Mouse (Mus musculus): Measurements from ENCODE around the gene Stpg1.

Gene Stpg1

DNA sequence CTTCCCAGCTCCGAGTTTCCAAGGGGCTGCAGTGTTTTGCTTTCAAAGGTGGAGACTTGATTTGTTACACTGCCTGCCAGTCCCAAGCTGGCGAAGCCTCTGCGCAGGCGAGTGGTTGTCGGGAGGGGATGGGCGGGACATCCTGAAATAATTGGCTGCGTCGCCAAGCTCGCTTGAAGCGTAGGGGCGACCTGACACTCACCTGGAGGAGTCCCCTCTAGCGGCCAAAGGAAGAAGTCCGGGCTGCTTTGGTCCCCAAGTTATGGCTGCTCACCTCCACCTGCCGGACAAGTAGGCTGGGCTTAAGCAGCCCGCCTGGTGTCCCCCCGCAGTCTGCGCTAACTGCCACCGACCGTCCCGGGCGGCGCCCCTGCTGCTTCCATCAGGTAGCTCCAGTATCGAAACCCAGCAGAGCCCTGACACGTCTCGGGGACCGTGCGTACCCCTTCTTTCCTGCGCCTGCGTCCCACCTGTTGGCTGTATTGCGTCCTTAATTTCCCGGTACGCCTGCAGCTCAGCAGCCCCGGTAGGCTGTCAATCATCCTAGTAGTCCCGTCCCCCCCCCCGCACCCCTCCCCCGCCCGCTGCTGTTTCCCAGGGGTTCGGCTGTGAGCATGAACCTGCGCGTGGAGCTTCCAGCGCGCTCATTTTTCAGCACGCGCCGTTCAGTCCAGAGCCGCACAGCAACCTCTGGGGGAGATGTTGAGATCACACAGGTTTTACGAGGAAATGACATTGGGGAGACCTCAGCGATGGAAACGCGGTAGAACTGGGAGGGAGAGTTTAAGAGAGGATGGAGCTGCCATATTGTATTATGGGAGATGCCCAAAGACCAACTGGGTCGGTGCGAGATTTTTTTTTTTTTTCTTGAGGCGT lies at the start of gene Stpg1, which contains the start of gene Nipal3:
Gene Stpg1, plus strand, starts transcription at position 270 of the 876 bp plus-strand sequence.
Gene Nipal3, minus strand, starts transcription at position 518 of the 876 bp plus-strand sequence.
- peak; percentile 99 for DNase-seq (ENCODE audit: low read depth, low spot score)

DNA sequence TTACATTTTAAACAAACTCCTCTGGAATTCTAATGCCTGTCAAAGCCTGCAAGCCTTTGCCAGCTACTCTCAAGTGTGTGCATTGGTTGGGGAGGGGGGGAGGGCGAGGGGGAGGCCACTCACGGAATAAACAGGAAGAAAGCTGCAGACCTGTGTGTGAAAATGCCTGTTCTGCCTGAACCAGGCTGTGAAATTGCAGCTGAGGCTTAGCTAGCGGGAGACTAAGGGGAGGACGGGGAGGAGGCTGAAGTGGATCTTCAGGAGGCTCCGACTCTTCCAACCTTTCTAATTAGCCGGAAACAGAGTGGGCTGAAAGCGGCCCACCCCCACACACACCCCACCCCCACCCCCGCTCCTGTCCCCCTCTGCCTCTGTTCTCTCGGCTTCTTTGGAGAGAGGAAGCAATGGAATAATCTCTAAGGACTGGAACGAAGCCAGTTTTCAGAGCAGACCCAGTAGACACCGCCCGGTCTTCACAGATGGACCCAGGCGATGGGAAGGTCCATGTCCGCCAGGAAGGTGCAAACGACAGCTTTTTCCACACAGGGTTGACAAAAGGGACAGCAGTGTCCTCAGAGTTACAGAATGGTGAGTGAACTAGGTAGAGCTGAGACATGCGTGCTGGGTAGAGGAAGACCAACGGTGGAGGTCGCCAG lies 43.1 kb upstream of the Stpg1 start:
- no peak for DNase-seq (ENCODE audit: low read depth, low spot score)

DNA sequence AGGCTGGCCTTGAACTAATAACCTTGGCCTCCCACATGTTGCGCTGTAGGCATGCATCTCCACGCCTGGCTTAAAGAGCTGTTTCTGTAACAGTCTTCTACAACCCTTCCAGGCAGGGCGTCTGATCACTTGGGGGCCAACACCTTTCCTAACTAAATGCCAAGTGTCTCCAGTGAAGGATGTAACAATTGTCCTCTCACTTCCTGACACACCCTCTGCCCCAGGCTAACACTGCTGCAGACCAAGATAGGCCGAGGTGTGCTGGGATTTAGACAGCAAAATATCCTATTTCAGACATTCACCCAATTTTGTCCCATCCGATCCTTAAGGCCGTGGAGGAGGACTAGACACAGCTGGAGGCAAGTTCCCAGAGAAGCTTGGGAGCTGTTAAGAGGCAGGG lies 41.4 kb upstream of the Stpg1 start:
- DNase-seq (ENCODE audit: low read depth, low spot score) = no peak

- no peak for DNase-seq (ENCODE audit: low read depth, low spot score)
Measured at GRCm38 (mm10) chr4:135453572-135453971, 41.0 kb upstream of the Stpg1 start.

- no peak for DNase-seq (ENCODE audit: low read depth, low spot score)
Measured at GRCm38 (mm10) chr4:135463406-135463805, 31.2 kb upstream of the Stpg1 start.

DNA sequence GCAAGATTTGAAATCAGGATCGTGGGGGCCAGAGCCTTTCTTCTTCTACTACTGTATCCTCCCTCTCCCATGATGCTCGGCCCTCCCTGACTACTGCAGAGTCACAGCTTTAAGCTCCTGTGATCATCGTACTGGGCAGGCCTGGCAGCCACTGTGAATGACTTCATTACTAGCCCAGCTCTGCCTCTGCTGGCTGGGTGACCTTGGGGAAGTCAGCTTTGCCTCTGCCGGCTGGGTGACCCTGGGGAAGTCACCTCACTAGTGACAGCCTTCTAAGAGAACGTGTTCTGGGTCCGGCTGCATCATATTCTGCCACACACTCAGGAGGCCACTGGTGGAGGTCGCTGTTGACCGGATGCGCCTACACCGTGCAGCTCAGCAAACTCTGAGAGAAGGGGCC lies 16.7 kb upstream of the Stpg1 start:
- DNase-seq (ENCODE audit: low read depth, low spot score) = no peak

DNA sequence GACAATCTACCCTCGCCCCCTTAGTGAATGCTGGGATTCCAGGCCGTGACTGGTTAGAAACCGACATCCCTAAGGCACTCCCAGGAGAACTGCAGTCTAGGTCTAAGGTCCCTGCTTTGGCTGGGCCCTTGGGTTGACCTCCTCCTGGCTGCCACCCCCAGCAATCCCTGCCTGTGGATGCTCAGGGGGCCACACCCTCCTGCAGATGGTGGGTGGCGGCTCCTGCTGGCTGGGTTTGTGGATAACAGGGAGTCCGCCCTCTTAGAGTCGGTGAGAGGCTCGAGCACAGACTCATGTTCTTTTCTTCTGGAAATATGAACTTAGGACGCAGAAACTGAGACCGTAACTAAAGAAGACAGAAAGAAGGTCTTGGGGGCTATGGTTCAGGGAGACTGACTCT lies 14.2 kb upstream of the Stpg1 start:
- peak; percentile 69 for DNase-seq (ENCODE audit: low read depth, low spot score)

- DNase-seq (ENCODE audit: low read depth, low spot score) = no peak
Measured at GRCm38 (mm10) chr4:135485086-135485485, 9.5 kb upstream of the Stpg1 start.

GRCm38 (mm10) chr4:135486352-135486751 lies 8.2 kb upstream of the Stpg1 start:
- no peak for DNase-seq (ENCODE audit: low read depth, low spot score)

GRCm38 (mm10) chr4:135489256-135489655 lies 5.3 kb upstream of the Stpg1 start:
- DNase-seq (ENCODE audit: low read depth, low spot score) = no peak

GRCm38 (mm10) chr4:135493271-135493670 lies 1.3 kb upstream of the Stpg1 start:
- DNase-seq (ENCODE audit: low read depth, low spot score) = no peak

DNA sequence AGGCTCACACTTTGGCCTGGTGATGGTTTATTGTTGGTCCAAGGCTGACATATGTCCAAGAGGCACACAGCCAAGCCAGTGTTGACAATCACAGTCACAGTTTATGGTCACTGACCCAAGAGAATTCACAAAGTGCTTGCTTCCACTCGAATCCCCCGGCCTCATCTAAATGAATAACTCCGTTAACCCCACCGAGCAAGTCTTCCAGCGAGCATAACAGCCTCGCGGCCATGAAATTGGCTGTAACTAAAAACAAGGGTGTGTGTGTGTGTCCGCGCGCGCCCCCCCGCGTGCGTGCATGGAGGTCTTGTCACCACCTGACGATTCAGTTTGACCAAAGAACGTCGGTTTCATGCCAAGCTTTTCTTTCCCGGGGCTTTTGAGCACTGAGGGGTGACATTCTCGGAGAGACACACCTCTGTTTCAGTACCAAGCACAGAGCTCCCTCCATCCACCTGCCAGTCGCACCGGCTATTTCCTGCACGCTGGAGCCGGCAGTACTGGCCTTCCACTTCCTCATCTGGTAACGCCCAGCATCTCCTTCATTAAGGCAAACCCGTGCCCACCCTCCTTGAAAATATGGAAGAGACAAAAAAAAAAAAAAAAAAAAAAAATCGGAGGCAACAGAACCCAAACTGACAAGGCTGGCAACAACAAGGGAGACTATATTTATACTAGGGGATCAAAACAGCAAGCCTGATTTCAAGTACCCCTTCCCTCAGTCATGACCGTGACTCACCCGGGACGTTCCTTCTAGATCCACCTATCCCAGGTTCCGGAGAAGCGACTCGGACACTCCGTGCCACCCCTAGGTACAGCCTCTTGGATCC lies 684 bp upstream of the Stpg1 start:
- DNase-seq (ENCODE audit: low read depth, low spot score) = no peak

GRCm38 (mm10) chr4:135495397-135495791 lies 804 bp downstream of the Stpg1 start:
- no peak for DNase-seq (ENCODE audit: low read depth, low spot score)

DNA sequence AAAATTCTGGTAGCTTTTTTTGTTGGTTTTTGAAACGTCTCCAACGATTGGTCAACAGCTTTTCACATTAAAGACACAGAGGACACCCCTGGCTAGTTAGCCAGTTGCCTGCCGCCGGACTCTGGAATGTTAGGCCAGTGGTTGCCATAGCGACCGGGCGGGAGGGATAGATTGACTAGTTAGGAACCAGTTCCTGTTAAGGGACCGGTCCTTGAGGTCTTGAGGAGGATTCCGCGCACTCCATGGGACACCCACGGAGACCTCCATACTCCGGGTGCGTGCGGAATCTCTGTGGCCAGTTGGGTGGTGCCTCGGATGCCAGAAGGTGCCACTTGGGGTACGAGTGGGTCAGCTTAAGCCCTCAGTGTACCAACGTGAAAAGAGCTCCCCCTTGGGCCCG lies 1.2 kb downstream of the Stpg1 start:
- DNase-seq (ENCODE audit: low read depth, low spot score) = peak; percentile 68

DNA sequence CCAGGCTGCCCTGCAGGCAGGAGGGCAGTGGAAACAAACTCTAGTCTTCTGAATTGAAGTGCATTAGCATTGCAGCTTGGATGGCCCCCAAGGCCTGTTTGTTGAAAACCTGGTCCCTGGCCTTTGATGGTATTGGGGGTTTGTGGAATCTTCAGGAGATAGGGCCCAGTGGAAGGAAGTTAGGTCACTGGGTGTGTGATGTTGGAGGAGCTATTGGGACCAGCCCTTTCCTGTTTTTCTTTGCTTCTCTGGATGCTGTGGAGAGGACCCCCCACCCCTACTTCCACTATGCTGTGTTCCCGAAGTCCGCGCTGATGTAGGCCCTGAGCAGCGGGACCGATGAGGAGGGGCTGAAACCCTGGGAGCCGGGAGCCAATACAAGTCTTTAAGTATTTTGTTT lies 3.5 kb downstream of the Stpg1 start:
- DNase-seq (ENCODE audit: low read depth, low spot score) = no peak

DNA sequence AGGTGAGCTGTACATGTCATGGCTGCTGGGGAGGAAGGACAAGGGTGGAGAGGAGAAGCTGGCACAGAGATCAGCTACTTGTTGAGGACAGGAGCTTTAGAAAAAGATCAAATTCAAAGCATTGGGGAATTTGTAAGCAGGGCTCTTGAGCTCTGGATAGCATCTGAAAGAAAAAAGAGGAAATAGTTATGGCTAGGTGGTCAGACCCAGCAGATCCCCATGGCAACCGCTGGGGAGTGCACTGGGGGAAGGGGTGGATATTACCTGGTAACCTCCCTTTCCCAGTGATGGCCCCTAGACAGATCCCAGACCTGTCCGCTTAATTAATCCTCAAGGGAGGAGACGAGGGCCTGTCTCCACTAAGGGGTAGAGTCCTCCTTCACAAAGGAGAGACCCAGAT lies 5.2 kb downstream of the Stpg1 start:
- no peak for DNase-seq (ENCODE audit: low read depth, low spot score)

DNA sequence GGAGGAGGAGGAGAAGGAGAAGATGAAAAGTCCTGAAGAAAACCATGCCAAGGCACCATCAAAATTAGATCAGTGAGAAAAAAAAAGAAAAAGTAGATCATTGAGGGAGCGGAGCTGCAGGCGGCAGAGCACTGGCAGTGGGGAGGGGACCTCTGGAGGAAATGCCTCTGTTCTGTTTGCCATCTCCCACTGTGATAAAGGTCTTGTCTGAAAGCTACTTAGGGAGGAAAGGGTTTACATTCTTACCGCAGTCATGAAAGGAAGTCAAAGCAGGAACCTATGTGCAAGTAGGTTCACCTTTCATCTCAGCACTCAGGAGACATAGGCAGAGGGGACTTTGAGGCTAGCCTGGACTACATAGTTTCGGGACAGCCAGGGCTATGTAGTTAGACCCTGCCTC lies 7.0 kb downstream of the Stpg1 start:
- DNase-seq (ENCODE audit: low read depth, low spot score) = no peak

DNA sequence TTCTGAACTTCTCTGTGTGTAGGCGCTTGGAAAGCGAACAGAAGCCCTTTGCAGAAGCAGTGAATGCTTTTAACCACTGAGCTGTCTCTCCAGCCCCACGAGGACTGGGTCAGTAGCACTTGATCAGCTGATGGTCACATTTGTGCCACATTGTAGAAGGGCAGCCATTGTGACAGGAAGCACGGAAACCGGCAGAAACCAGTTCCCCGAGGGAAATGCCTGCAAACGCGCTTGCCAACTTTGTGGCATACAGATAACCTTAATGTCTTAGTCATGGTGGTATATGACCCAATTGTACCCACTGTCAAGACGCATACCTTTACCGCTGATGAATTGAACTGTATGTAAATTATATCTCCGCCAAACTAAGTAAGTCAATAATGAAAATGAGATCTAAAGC lies 11.2 kb downstream of the Stpg1 start:
- DNase-seq (ENCODE audit: low read depth, low spot score) = no peak

DNA sequence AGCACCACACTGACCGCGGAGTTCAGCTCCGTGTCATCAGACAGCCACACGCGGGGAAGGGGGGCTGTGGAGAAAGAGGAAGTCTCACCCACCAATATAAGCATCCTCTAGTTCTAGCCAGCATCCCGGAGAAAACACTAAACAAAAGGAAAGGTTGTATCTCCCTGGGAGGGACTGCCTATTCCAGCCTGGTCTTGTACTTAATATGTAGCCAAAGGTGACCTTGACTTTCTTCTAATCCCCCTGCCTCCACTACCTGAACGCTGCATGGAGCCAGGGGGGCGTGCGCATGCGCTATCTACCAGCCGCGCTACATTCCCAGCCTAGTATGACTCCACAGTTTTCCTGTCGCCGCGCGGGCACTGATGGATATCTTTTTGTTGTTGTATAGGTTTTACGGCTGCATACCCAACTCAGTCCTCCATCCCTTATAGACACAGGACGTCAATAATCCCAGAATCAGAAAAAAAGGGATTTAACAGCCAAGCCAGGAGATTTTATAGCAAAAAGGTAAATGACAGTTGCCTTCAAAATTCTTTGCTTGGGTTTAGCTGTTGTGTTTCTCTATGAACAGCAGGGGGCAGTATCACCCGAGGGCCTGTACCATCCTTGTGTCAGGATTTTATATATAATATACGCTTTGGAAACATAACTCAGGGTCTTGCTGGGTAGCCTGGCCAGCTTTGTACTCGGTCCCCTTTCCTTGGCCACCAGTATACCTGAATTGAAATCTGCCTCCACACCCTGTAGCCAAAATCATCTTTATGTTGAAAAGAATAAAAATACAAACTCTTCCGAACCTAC lies 13.2 kb downstream of the Stpg1 start:
- peak; percentile 92 for DNase-seq (ENCODE audit: low read depth, low spot score)

DNA sequence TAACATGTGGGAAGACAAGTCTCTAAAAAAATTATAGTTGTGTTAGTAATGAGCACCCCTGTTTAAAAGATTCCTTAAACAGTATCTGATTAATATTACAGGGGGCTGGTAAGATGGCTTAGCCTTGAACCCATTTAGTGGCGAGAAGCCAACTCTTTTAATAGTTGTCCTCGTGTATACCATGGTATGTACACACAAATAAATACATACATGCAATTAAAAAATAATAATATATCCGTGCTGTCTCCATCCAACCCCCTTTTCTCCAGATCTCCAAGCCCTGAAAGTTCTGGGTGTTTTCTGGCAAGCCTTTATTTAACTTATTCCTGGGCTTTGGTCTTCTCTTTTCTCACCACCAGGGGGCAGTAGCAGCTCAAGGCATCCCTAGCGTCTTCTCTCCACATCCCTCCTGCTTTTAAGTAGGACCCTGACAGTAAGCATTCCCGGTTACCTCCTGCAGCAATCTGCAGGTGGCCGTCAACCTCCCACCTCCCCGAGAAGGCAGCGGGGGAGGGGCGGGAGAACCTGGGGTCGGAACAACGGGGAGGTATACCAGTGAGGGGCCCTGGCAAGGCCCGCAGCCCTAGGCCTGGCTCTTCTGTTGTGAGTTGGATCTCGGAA lies 13.9 kb downstream of the Stpg1 start:
- DNase-seq (ENCODE audit: low read depth, low spot score) = peak; percentile 95

- DNase-seq (ENCODE audit: low read depth, low spot score) = peak; percentile 55
Measured at GRCm38 (mm10) chr4:135509515-135509914, 14.9 kb downstream of the Stpg1 start.

Data from ES-CJ7 (cell line).